Mouse (Mus musculus): ENCODE data around the gene Mrgprg. TPM values are rescaled to one million over a fixed set of nuclear protein-coding genes. Genes with fewer than 3 reads are reported as not detected.

Gene Mrgprg
- polyA plus RNA-seq, 1 experiment from 2014 or later, result not detected

- peak; percentile 94 for DNase-seq (ENCODE audit: low spot score)
- H3K4me3 ChIP-seq (replicated peaks; ENCODE audit: low read length), result no peak overlapping the region
- no peaks in the 10 kb centered on the region for H3K27me3 ChIP-seq (ENCODE audit: control insufficient read depth, insufficient read depth, low read length)
- peaks cover 6% of the 10 kb centered on the region; the same call in 1 of the 2 replicates for H3K4me1 ChIP-seq (replicated peaks; ENCODE audit: control insufficient read depth, insufficient read depth, low read length)
- peak overlapping the region; percentile 46 for H3K4me2 ChIP-seq (replicated peaks)
- peak; percentile 90 for ATAC-seq (ENCODE audit: low FRiP score)
- H3K27ac ChIP-seq, result peak overlapping the region; percentile 52
- no peak overlapping the region for H3K9ac ChIP-seq
- WGBS, result 4% methylated on average over 16 of the region's 16 CpGs
- H3K9me3 ChIP-seq (ENCODE audit: control insufficient read depth, low read length), result no peaks in the 10 kb centered on the region
- no peaks in the 10 kb centered on the region for H3K36me3 ChIP-seq (replicated peaks; ENCODE audit: control insufficient read depth, insufficient read depth)
Observed at GRCm38 (mm10) chr7:143748041-143748868, 18.5 kb downstream of the Mrgprg start.

GRCm38 (mm10) chr7:143740653-143741052, 26.1 kb downstream of the Mrgprg start:
- no peaks in the 10 kb centered on the region for H3K27me3 ChIP-seq (ENCODE audit: control insufficient read depth, insufficient read depth, low read length)
- H3K27ac ChIP-seq, result no peak overlapping the region
- 21% methylated on average over 2 of the region's 2 CpGs for WGBS

GRCm38 (mm10) chr7:143739511-143740461, 27.0 kb downstream of the Mrgprg start:
- Histone ChIP-seq H3K4me3 (replicated peaks; ENCODE audit: low read length) (peak overlapping the region; percentile 56), H3K4me2 (replicated peaks) (peak overlapping the region; percentile 90), H3K9ac (peak overlapping the region; percentile 76), H3K4me1 (replicated peaks; ENCODE audit: control insufficient read depth, insufficient read depth, low read length) (peaks cover 29% of the 10 kb centered on the region), H3K27ac (peak overlapping the region; percentile 54), H3K36me3 (replicated peaks; ENCODE audit: control insufficient read depth, insufficient read depth) (no peaks in the 10 kb centered on the region), H3K9me3 (ENCODE audit: control insufficient read depth, low read length) (no peaks in the 10 kb centered on the region), H3K27me3 (ENCODE audit: control insufficient read depth, insufficient read depth, low read length) (no peaks in the 10 kb centered on the region)
- peak; percentile 87 for ATAC-seq (ENCODE audit: low FRiP score)
- peak; percentile 76 for DNase-seq (ENCODE audit: low spot score)
- 3% methylated on average over 37 of the region's 38 CpGs for WGBS

More at GRCm38 (mm10) chr7:143740653-143741052, 26.1 kb downstream of the Mrgprg start:
- H3K36me3 ChIP-seq (replicated peaks; ENCODE audit: control insufficient read depth, insufficient read depth), result no peaks in the 10 kb centered on the region
- no peaks in the 10 kb centered on the region for H3K9me3 ChIP-seq (ENCODE audit: control insufficient read depth, low read length)
- H3K4me1 ChIP-seq (replicated peaks; ENCODE audit: control insufficient read depth, insufficient read depth, low read length), result peaks cover 29% of the 10 kb centered on the region
- peak overlapping the region; percentile 56 for H3K4me3 ChIP-seq (replicated peaks; ENCODE audit: low read length)
- DNase-seq (ENCODE audit: low spot score) (no peak), ATAC-seq (ENCODE audit: low FRiP score) (peak; percentile 21; the same call in 1 of the 2 replicates)
- H3K4me2 ChIP-seq (replicated peaks), result peak overlapping the region; percentile 90
- peak overlapping the region; percentile 76 for H3K9ac ChIP-seq

- peak overlapping the region; percentile 76 for H3K9ac ChIP-seq
- H3K27me3 ChIP-seq (ENCODE audit: control insufficient read depth, insufficient read depth, low read length), result no peaks in the 10 kb centered on the region
- peak overlapping the region; percentile 56 for H3K4me3 ChIP-seq (replicated peaks; ENCODE audit: low read length)
- 17% methylated on average over 5 of the region's 5 CpGs for WGBS
- peak overlapping the region; percentile 90 for H3K4me2 ChIP-seq (replicated peaks)
- no peaks in the 10 kb centered on the region for H3K9me3 ChIP-seq (ENCODE audit: control insufficient read depth, low read length)
- H3K36me3 ChIP-seq (replicated peaks; ENCODE audit: control insufficient read depth, insufficient read depth), result no peaks in the 10 kb centered on the region
- H3K27ac ChIP-seq, result peak overlapping the region; percentile 54
- ATAC-seq (ENCODE audit: low FRiP score), result no peak
- peaks cover 29% of the 10 kb centered on the region for H3K4me1 ChIP-seq (replicated peaks; ENCODE audit: control insufficient read depth, insufficient read depth, low read length)
- DNase-seq (ENCODE audit: low spot score), result peak; percentile 37
Observed at GRCm38 (mm10) chr7:143738601-143739006, 28.2 kb downstream of the Mrgprg start.

GRCm38 (mm10) chr7:143738194-143738593, 28.6 kb downstream of the Mrgprg start:
- H3K27me3 ChIP-seq (ENCODE audit: control insufficient read depth, insufficient read depth, low read length), result no peaks in the 10 kb centered on the region
- peak overlapping the region; percentile 76 for H3K9ac ChIP-seq
- H3K4me2 ChIP-seq (replicated peaks), result peak overlapping the region; percentile 90
- H3K4me3 ChIP-seq (replicated peaks; ENCODE audit: low read length), result peak overlapping the region; percentile 56
- H3K36me3 ChIP-seq (replicated peaks; ENCODE audit: control insufficient read depth, insufficient read depth), result no peaks in the 10 kb centered on the region
- ATAC-seq (ENCODE audit: low FRiP score) (no peak), DNase-seq (ENCODE audit: low spot score) (no peak)
- 63% methylated on average over 6 of the region's 6 CpGs for WGBS
- no peaks in the 10 kb centered on the region for H3K9me3 ChIP-seq (ENCODE audit: control insufficient read depth, low read length)
- H3K27ac ChIP-seq, result peak overlapping the region; percentile 54
- peaks cover 29% of the 10 kb centered on the region for H3K4me1 ChIP-seq (replicated peaks; ENCODE audit: control insufficient read depth, insufficient read depth, low read length)

- H3K4me3 ChIP-seq (replicated peaks; ENCODE audit: low read length), result no peak overlapping the region
- no peaks in the 10 kb centered on the region for H3K9me3 ChIP-seq (ENCODE audit: control insufficient read depth, low read length)
- H3K36me3 ChIP-seq (replicated peaks; ENCODE audit: control insufficient read depth, insufficient read depth), result no peaks in the 10 kb centered on the region
- peaks cover 16% of the 10 kb centered on the region for H3K4me1 ChIP-seq (replicated peaks; ENCODE audit: control insufficient read depth, insufficient read depth, low read length)
- no peak overlapping the region for H3K4me2 ChIP-seq (replicated peaks)
- H3K27me3 ChIP-seq (ENCODE audit: control insufficient read depth, insufficient read depth, low read length), result no peaks in the 10 kb centered on the region
- ATAC-seq (ENCODE audit: low FRiP score) (no peak), DNase-seq (ENCODE audit: low spot score) (no peak)
- no peak overlapping the region for H3K9ac ChIP-seq
- 85% methylated on average over 4 of the region's 4 CpGs for WGBS
- no peak overlapping the region for H3K27ac ChIP-seq
Observed at GRCm38 (mm10) chr7:143733746-143734145, 33.0 kb downstream of the Mrgprg start.

GRCm38 (mm10) chr7:143729886-143730285, 36.9 kb downstream of the Mrgprg start:
- ATAC-seq (ENCODE audit: low FRiP score), result no peak
- 75% methylated on average over 10 of the region's 10 CpGs for WGBS

GRCm38 (mm10) chr7:143726396-143726795, 40.4 kb downstream of the Mrgprg start:
- ATAC-seq (ENCODE audit: low FRiP score) (no peak), DNase-seq (ENCODE audit: low spot score) (no peak)
- Histone ChIP-seq H3K4me1 (replicated peaks; ENCODE audit: control insufficient read depth, insufficient read depth, low read length) (no peaks in the 10 kb centered on the region), H3K4me2 (replicated peaks) (no peak overlapping the region), H3K36me3 (replicated peaks; ENCODE audit: control insufficient read depth, insufficient read depth) (no peaks in the 10 kb centered on the region), H3K27me3 (ENCODE audit: control insufficient read depth, insufficient read depth, low read length) (no peaks in the 10 kb centered on the region), H3K4me3 (replicated peaks; ENCODE audit: low read length) (no peak overlapping the region), H3K27ac (no peak overlapping the region), H3K9me3 (ENCODE audit: control insufficient read depth, low read length) (no peaks in the 10 kb centered on the region), H3K9ac (no peak overlapping the region)
- WGBS, result 80% methylated on average over 4 of the region's 4 CpGs

More at GRCm38 (mm10) chr7:143729886-143730285, 36.9 kb downstream of the Mrgprg start:
- no peak overlapping the region for H3K9ac ChIP-seq
- no peak overlapping the region for H3K4me2 ChIP-seq (replicated peaks)
- no peaks in the 10 kb centered on the region for H3K4me1 ChIP-seq (replicated peaks; ENCODE audit: control insufficient read depth, insufficient read depth, low read length)
- DNase-seq (ENCODE audit: low spot score), result no peak
- no peak overlapping the region for H3K4me3 ChIP-seq (replicated peaks; ENCODE audit: low read length)
- no peaks in the 10 kb centered on the region for H3K36me3 ChIP-seq (replicated peaks; ENCODE audit: control insufficient read depth, insufficient read depth)
- no peaks in the 10 kb centered on the region for H3K27me3 ChIP-seq (ENCODE audit: control insufficient read depth, insufficient read depth, low read length)
- no peaks in the 10 kb centered on the region for H3K9me3 ChIP-seq (ENCODE audit: control insufficient read depth, low read length)
- H3K27ac ChIP-seq, result no peak overlapping the region

- no peaks in the 10 kb centered on the region for H3K36me3 ChIP-seq (replicated peaks; ENCODE audit: control insufficient read depth, insufficient read depth)
- H3K9me3 ChIP-seq (ENCODE audit: control insufficient read depth, low read length), result no peaks in the 10 kb centered on the region
- DNase-seq (ENCODE audit: low spot score) (no peak), ATAC-seq (ENCODE audit: low FRiP score) (no peak)
- WGBS, result 89% methylated on average over 4 of the region's 4 CpGs
- no peak overlapping the region for H3K4me2 ChIP-seq (replicated peaks)
- H3K27me3 ChIP-seq (ENCODE audit: control insufficient read depth, insufficient read depth, low read length), result no peaks in the 10 kb centered on the region
- H3K4me1 ChIP-seq (replicated peaks; ENCODE audit: control insufficient read depth, insufficient read depth, low read length), result no peaks in the 10 kb centered on the region
- H3K9ac ChIP-seq, result no peak overlapping the region
- no peak overlapping the region for H3K27ac ChIP-seq
- H3K4me3 ChIP-seq (replicated peaks; ENCODE audit: low read length), result no peak overlapping the region
Observed at GRCm38 (mm10) chr7:143723841-143724240, 43.0 kb downstream of the Mrgprg start.
